Mouse (Mus musculus) thymus, postnatal 10 days (tissue): ENCODE measurements around the gene Abl2.
A peak's percentile ranks its signal among the peaks of the same experiment; 100 is the strongest.
"Not testable (repeated sequence)": the region's sequence is repeated elsewhere in the genome, so short reads cannot be mapped to it uniquely, and the experiment has no call there.

ENCODE experiments used
- DNase-seq, 2 experiments: peaks; one replicate each; pipeline ENCODE4 v3.0.0; 2021; ENCODE audit warnings: low spot score in 2 of 2

The Abl2 gene

GRCm38 (mm10) chr1:156630965-156631364 is 72.4 kb downstream of the Abl2 start:
- DNase-seq: peak in 1 of 2 experiments; percentile 37

- DNase-seq: peak in 1 of 2 experiments; percentile 61
These were observed 74.5 kb downstream of the Abl2 start for GRCm38 (mm10) chr1:156633095-156633494.

- DNase-seq: no peak
These were observed 76.6 kb downstream of the Abl2 start for GRCm38 (mm10) chr1:156635148-156635547.

GRCm38 (mm10) chr1:156639455-156639854 is 80.9 kb downstream of the Abl2 start:
- no peak for DNase-seq

GRCm38 (mm10) chr1:156640577-156640976 is 82.0 kb downstream of the Abl2 start:
- DNase-seq: no peak

GRCm38 (mm10) chr1:156641808-156642207 is 83.2 kb downstream of the Abl2 start:
- DNase-seq: no peak

GRCm38 (mm10) chr1:156642813-156643212 is 84.2 kb downstream of the Abl2 start:
- no peak for DNase-seq

- DNase-seq: no peak
These were observed 85.5 kb downstream of the Abl2 start for GRCm38 (mm10) chr1:156644061-156644460.

GRCm38 (mm10) chr1:156644780-156645523 is 86.4 kb downstream of the Abl2 start:
- DNase-seq: no peak

- no peak for DNase-seq
These were observed 87.4 kb downstream of the Abl2 start for GRCm38 (mm10) chr1:156645971-156646370.

GRCm38 (mm10) chr1:156648705-156649104 is 90.1 kb downstream of the Abl2 start:
- no peak for DNase-seq

GRCm38 (mm10) chr1:156650631-156651030 is 92.0 kb downstream of the Abl2 start:
- no peak for DNase-seq

- no peak for DNase-seq
These were observed 93.7 kb downstream of the Abl2 start for GRCm38 (mm10) chr1:156652189-156652822.

- DNase-seq: no peak
These were observed 96.3 kb downstream of the Abl2 start for GRCm38 (mm10) chr1:156654735-156655530.

- no peak for DNase-seq
These were observed 98.9 kb downstream of the Abl2 start for GRCm38 (mm10) chr1:156657523-156657922.

- no peak for DNase-seq
These were observed 100.1 kb downstream of the Abl2 start for GRCm38 (mm10) chr1:156658676-156659075.

GRCm38 (mm10) chr1:156659906-156660659 is 101.5 kb downstream of the Abl2 start:
- no peak for DNase-seq

GRCm38 (mm10) chr1:156660660-156661236 is 102.2 kb downstream of the Abl2 start:
- not testable (repeated sequence) for DNase-seq

- DNase-seq: no peak
These were observed 107.2 kb downstream of the Abl2 start for GRCm38 (mm10) chr1:156665777-156666176.

- DNase-seq: no peak
These were observed 108.7 kb downstream of the Abl2 start for GRCm38 (mm10) chr1:156667141-156667926.

- no peak for DNase-seq
These were observed 110.0 kb downstream of the Abl2 start for GRCm38 (mm10) chr1:156668602-156669001.
